Mouse (Mus musculus) layer of hippocampus, postnatal 14 days (tissue): ENCODE measurements around the gene Eftud2. TPM values are rescaled to one million over a fixed set of nuclear protein-coding genes. Genes with fewer than 3 reads are reported as not detected.

ENCODE experiments used
- DNase-seq, 2 experiments: peaks; one replicate each; pipeline ENCODE4 v3.0.0; 2021 to 2022; ENCODE audit warnings: low spot score in 2 of 2, mixed read lengths in 1 of 2
- long read RNA-seq, 2 experiments: library from polyadenylated mRNA; stranded (forward); transcript quantifications; one replicate each; pipeline ENCODE4 v2.0.0; 2021
- total RNA-seq, 2 experiments: library from RNA; stranded (reverse); gene quantifications; 2 replicates each; pipeline ENCODE4 v1.2.3; 2021

Gene Eftud2
- total RNA-seq = 100 to 1,000 TPM; 113 to 124 TPM
- long read RNA-seq, experiment 1, transcript Eftud2-201 (28 exons, 3,324 nt) = major isoform, 102 of 122 reads
- long read RNA-seq, experiment 1, partial matches to known transcripts = 10 of 122 reads
- long read RNA-seq, experiment 1, other reads (novel, unspliced or antisense) = 7 of 122 reads
- long read RNA-seq, experiment 2, transcript Eftud2-201 (28 exons, 3,324 nt) = major isoform, 115 of 143 reads
- long read RNA-seq, experiment 2, partial matches to known transcripts = 14 of 143 reads
- long read RNA-seq, experiment 2, other reads (novel, unspliced or antisense) = 14 of 143 reads

- DNase-seq = peak; percentile 95 to 97
Measured at GRCm38 (mm10) chr11:102880585-102881313, at the start of gene Eftud2, which contains the start of gene Ccdc103. Eftud2 (minus strand) TSS chr11:102880985. Ccdc103 (plus strand) TSS chr11:102881204.

GRCm38 (mm10) chr11:102925351-102925717 lies 44.5 kb upstream of the Eftud2 start:
- DNase-seq = no peak

GRCm38 (mm10) chr11:102924557-102925350 lies 44.0 kb upstream of the Eftud2 start, which contains the start of gene Kif18b:
Kif18b (minus strand) TSS chr11:102925124.
- DNase-seq = peak; percentile 89 to 96

- DNase-seq = no peak
Measured at GRCm38 (mm10) chr11:102921491-102921890, 40.7 kb upstream of the Eftud2 start.

- DNase-seq = no peak
Measured at GRCm38 (mm10) chr11:102918077-102918476, 37.3 kb upstream of the Eftud2 start.

GRCm38 (mm10) chr11:102915380-102915779 lies 34.6 kb upstream of the Eftud2 start:
- no peak for DNase-seq

GRCm38 (mm10) chr11:102911376-102911775 lies 30.6 kb upstream of the Eftud2 start:
- DNase-seq = no peak

GRCm38 (mm10) chr11:102903654-102904053 lies 22.9 kb upstream of the Eftud2 start:
- DNase-seq = no peak

GRCm38 (mm10) chr11:102902107-102902506 lies 21.3 kb upstream of the Eftud2 start:
- DNase-seq = no peak

- DNase-seq = no peak
Measured at GRCm38 (mm10) chr11:102901199-102901598, 20.4 kb upstream of the Eftud2 start.

- peak; percentile 79 to 86 for DNase-seq
Measured at GRCm38 (mm10) chr11:102900763-102901162, 20.0 kb upstream of the Eftud2 start, which contains the start of gene Gfap. Gfap (minus strand) TSS chr11:102900912.

GRCm38 (mm10) chr11:102898408-102898807 lies 17.6 kb upstream of the Eftud2 start:
- peak; percentile 57 to 76 for DNase-seq

- no peak for DNase-seq
Measured at GRCm38 (mm10) chr11:102896641-102897040, 15.9 kb upstream of the Eftud2 start.

GRCm38 (mm10) chr11:102895779-102896178 lies 15.0 kb upstream of the Eftud2 start:
- DNase-seq = no peak

GRCm38 (mm10) chr11:102894716-102895115 lies 13.9 kb upstream of the Eftud2 start:
- no peak for DNase-seq

GRCm38 (mm10) chr11:102893015-102893651 lies 12.3 kb upstream of the Eftud2 start:
- no peak for DNase-seq

- DNase-seq = no peak
Measured at GRCm38 (mm10) chr11:102890096-102890495, 9.3 kb upstream of the Eftud2 start.

GRCm38 (mm10) chr11:102888135-102888534 lies 7.3 kb upstream of the Eftud2 start:
- peak; percentile 42 to 64 for DNase-seq

GRCm38 (mm10) chr11:102887433-102887832 lies 6.6 kb upstream of the Eftud2 start:
- DNase-seq = no peak

GRCm38 (mm10) chr11:102884616-102885219 lies 3.9 kb upstream of the Eftud2 start, which contains the start of gene Fam187a:
Fam187a (plus strand) TSS chr11:102885169.
- DNase-seq = no peak
